Mouse (Mus musculus) midbrain, postnatal 0 days (tissue): Measurements from ENCODE around the gene Prkag2. TPM values are rescaled to one million over a fixed set of nuclear protein-coding genes. Genes with fewer than 3 reads are reported as not detected.

Source experiments
- ATAC-seq: fragments of 200-750 bp; cut with Nextera tagmentation; 2 replicates; pipeline ENCODE4 v1.8.0; 2017; ENCODE audit warnings: moderate number of reproducible peaks, mild to moderate bottlenecking, moderate TSS enrichment, moderate library complexity; ENCODE audit not compliant: low FRiP score
- DNase-seq: peaks from one replicate; pipeline ENCODE4 v3.0.0-alpha.2; 2015; ENCODE audit warnings: low spot score
- H3K27ac ChIP-seq: fragments of 300-500 bp; sonication (generic); 2 replicates; pipeline ENCODE4 v1.5.1; 2014; ENCODE audit warnings: low read depth, mild to moderate bottlenecking, low read length, mixed read lengths
- H3K27me3 ChIP-seq: fragments of 300-500 bp; sonication (generic); 2 replicates; pipeline ENCODE4 v1.6.1; 2014; ENCODE audit warnings: low read length, control low read depth, mixed read lengths; ENCODE audit not compliant: insufficient read depth
- H3K36me3 ChIP-seq: fragments of 300-500 bp; sonication (generic); 2 replicates; pipeline ENCODE4 v1.6.1; 2014; ENCODE audit warnings: low read length, control low read depth, mixed read lengths; ENCODE audit not compliant: insufficient read depth
- H3K4me1 ChIP-seq: fragments of 300-500 bp; sonication (generic); 2 replicates; pipeline ENCODE4 v1.6.1; 2014; ENCODE audit warnings: mild to moderate bottlenecking, control low read depth, antibody characterized with exemption, low read length, mixed read lengths; ENCODE audit not compliant: insufficient read depth
- H3K4me2 ChIP-seq: fragments of 300-500 bp; sonication (generic); 2 replicates; pipeline ENCODE4 v1.6.1; 2014; ENCODE audit warnings: low read depth, mild to moderate bottlenecking, low read length, mixed read lengths; ENCODE audit not compliant: poor library complexity, severe bottlenecking
- H3K4me3 ChIP-seq: fragments of 300-500 bp; sonication (generic); 2 replicates; pipeline ENCODE4 v1.5.1; 2014; ENCODE audit warnings: low read depth, mild to moderate bottlenecking, low read length, moderate library complexity
- H3K9ac ChIP-seq: fragments of 300-500 bp; sonication (generic); replicated peaks from 2 replicates; pipeline ENCODE4 v1.6.1; 2014; ENCODE audit warnings: mild to moderate bottlenecking, low read length, moderate library complexity, mixed read lengths; ENCODE audit not compliant: poor library complexity, severe bottlenecking
- H3K9me3 ChIP-seq: fragments of 300-500 bp; sonication (generic); 2 replicates; pipeline ENCODE4 v1.6.1; 2016; ENCODE audit warnings: low read length, control low read depth
- CTCF ChIP-seq: IDR thresholded peaks from 2 replicates; pipeline ENCODE4 v1.5.1; 2016; ENCODE audit warnings: antibody characterized with exemption, mild to moderate bottlenecking
- WGBS: fragments of 180-500 bp; shearing (Covaris S2); extraction: QIAGEN DNeasy Blood & Tissue Kit; methylation state at CpG from one replicate; pipeline ENCODE4 v1.1.7; 2014; 5-methylcytosine and 5-hydroxymethylcytosine counted together
- polyA plus RNA-seq: library from polyadenylated mRNA; unstranded; fragments of >200 nt; fragmentation: Nextera tagmentation; extraction: Ambion mirVana; gene quantifications from 2 replicates; pipeline ENCODE4 v1.2.1, GENCODE M21; 2015
- total RNA-seq: library from RNA; depleted of rRNA; stranded (reverse); fragments of >200 nt; gene quantifications from 2 replicates; pipeline ENCODE4 v1.2.3, GENCODE M21; 2014

Gene Prkag2
- total and polyA plus RNA-seq, 2 experiments from 2014 or later: 51.6 to 103 TPM

DNA sequence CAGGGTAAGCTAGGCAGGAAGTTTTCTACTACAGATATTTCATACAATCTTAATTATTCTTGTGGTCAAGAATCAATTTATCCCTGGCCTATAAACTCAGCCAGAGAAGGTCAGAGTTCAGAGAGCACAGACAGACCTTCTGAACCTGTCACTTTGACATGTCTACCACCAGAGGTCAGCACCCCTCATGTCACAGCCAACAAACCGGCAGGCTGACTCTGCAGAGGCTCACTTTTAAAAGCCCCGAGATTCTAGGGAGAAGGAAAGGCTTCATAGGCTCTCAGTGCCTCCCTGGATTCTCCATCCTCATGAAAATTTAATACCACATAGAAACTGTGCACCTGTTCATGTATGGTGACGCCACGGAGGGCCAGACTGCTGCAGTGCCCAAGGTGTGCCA, 197.6 kb downstream of the Prkag2 start:
- no peak for ATAC-seq
- WGBS: 18% methylated on average over 4 of the region's 4 CpGs
- H3K9me3 ChIP-seq: no peaks in the 10 kb centered on the region
- no peaks in the 10 kb centered on the region for H3K27me3 ChIP-seq
- peak; percentile 78 for TF ChIP-seq CTCF
- no peak overlapping the region for H3K4me3 ChIP-seq
- H3K36me3 ChIP-seq: 0 out of 2 replicates have a peak, but pooled peaks cover 2% of the 10 kb centered on the region
- peaks cover 5% of the 10 kb centered on the region; the same call in 1 of the 2 replicates for H3K4me1 ChIP-seq
- no peak overlapping the region for H3K4me2 ChIP-seq
- H3K27ac ChIP-seq: no peak overlapping the region
- no peak overlapping the region for H3K9ac ChIP-seq
- peak; percentile 63 for DNase-seq

DNA sequence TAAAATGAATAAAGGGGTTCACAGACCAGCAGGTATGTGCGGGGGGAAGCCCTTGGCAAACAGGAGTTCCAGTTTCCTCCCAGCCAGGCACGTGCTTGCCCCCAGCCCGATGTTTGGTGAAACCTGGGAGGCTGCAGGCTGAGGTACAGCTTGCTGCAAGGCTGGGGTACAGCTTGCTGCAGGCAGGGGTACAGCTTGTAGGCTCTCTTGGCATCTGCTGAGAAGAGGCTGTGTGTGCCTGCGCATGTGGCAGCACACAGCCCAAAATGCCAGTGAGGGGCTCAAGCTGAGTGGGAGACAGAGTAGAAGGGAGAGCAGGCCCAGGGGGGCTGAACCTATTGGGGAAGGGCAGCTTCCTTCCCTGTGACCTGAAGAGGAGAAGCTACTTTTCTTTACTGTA, 204.8 kb downstream of the Prkag2 start:
- TF ChIP-seq CTCF: no peak
- H3K4me2 ChIP-seq: no peak overlapping the region
- no peaks in the 10 kb centered on the region for H3K27me3 ChIP-seq
- peaks cover 2% of the 10 kb centered on the region; the same call in 1 of the 2 replicates for H3K36me3 ChIP-seq
- no peaks in the 10 kb centered on the region for H3K9me3 ChIP-seq
- no peak overlapping the region for H3K9ac ChIP-seq
- no peak overlapping the region for H3K27ac ChIP-seq
- DNase-seq: no peak
- no peak for ATAC-seq
- no peak overlapping the region for H3K4me3 ChIP-seq
- WGBS: 96% methylated on average over 4 of the region's 4 CpGs
- H3K4me1 ChIP-seq: no peaks in the 10 kb centered on the region

- WGBS: 71% methylated on average over 1 of the region's 1 CpGs
- H3K4me1 ChIP-seq: no peaks in the 10 kb centered on the region
- no peak overlapping the region for H3K9ac ChIP-seq
- H3K4me3 ChIP-seq: no peak overlapping the region
- peaks cover 2% of the 10 kb centered on the region; the same call in 1 of the 2 replicates for H3K36me3 ChIP-seq
- no peak for DNase-seq
- no peak for TF ChIP-seq CTCF
- H3K27me3 ChIP-seq: no peaks in the 10 kb centered on the region
- H3K4me2 ChIP-seq: no peak overlapping the region
- no peak overlapping the region for H3K27ac ChIP-seq
- no peaks in the 10 kb centered on the region for H3K9me3 ChIP-seq
- ATAC-seq: no peak
Measured at GRCm38 (mm10) chr5:24894814-24895213, 205.6 kb downstream of the Prkag2 start.

GRCm38 (mm10) chr5:24892461-24892860, 208.0 kb downstream of the Prkag2 start:
- WGBS: 90% methylated on average over 11 of the region's 11 CpGs
- no peak for DNase-seq
- Histone ChIP-seq H3K4me2 (no peak overlapping the region), H3K4me1 (no peaks in the 10 kb centered on the region), H3K36me3 (peaks cover 8% of the 10 kb centered on the region), H3K9ac (no peak overlapping the region), H3K27ac (no peak overlapping the region), H3K27me3 (no peaks in the 10 kb centered on the region), H3K9me3 (no peaks in the 10 kb centered on the region), H3K4me3 (no peak overlapping the region)
- no peak for ATAC-seq
- TF ChIP-seq CTCF: no peak

- Histone ChIP-seq H3K9me3 (no peaks in the 10 kb centered on the region), H3K4me1 (no peaks in the 10 kb centered on the region), H3K4me3 (no peak overlapping the region), H3K4me2 (no peak overlapping the region), H3K9ac (no peak overlapping the region), H3K36me3 (peaks cover 25% of the 10 kb centered on the region), H3K27me3 (no peaks in the 10 kb centered on the region), H3K27ac (no peak overlapping the region)
- no peak for TF ChIP-seq CTCF
- WGBS: 68% methylated on average over 9 of the region's 9 CpGs
- ATAC-seq (no peak), DNase-seq (no peak)
Measured at GRCm38 (mm10) chr5:24889860-24890259, 210.6 kb downstream of the Prkag2 start.

DNA sequence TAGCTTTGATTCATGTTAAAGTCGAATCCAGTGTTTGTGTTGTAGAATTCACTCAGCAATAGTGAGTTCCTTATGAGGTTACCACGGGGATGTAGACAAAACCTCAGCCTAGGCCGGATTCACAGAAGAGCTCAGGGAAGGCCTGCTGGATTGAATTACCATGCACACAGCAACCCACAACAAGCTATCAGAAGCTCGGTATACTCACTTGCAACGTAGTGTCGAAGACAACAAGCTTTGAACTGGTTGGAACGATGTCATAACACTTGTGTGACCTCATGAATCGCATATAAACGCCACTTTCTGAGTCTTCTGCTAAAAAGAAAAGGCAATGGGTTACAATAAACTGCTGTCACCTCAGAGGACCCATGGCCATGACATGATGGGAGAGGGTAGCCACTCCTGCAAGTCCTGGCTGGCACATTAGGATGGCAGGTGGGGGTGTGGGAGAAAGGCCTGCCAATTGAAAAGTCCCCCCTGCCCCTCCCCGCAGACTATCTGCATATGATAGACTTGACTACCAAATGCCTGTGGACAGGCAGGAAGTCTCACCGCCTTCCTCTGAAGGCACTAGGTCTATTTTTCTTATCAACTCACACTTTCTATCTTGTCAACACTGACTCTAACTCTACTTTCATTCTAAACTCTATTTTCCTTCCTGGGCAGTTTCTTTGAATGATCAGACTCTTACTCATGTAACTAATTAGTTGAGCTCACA, 211.4 kb downstream of the Prkag2 start:
- 87% methylated on average over 11 of the region's 11 CpGs for WGBS

More for the DNA sequence above, 211.4 kb downstream of the Prkag2 start:
- Histone ChIP-seq H3K9me3 (no peaks in the 10 kb centered on the region), H3K36me3 (peaks cover 26% of the 10 kb centered on the region), H3K4me2 (no peak overlapping the region), H3K4me1 (no peaks in the 10 kb centered on the region), H3K27me3 (no peaks in the 10 kb centered on the region), H3K9ac (no peak overlapping the region), H3K4me3 (no peak overlapping the region), H3K27ac (no peak overlapping the region)
- DNase-seq (no peak), ATAC-seq (no peak)
- no peak for TF ChIP-seq CTCF
